Mouse (Mus musculus): ENCODE measurements around the gene Pip5k1a. TPM values are rescaled to one million over a fixed set of nuclear protein-coding genes. Genes with fewer than 3 reads are reported as not detected.
A peak's percentile ranks its signal among the peaks of the same experiment; 100 is the strongest.

Pip5k1a gene
- polyA plus RNA-seq (2014; fragmentation: Nextera tagmentation; extraction: Ambion mirVana) = 10.9 and 12.8 TPM in 2 replicates

- peak within 1 kb of the TSS; percentile 86 for H3K4me2 ChIP-seq
- H3K36me3 ChIP-seq (ENCODE audit: control insufficient read depth, insufficient read depth, low read length) = 0 out of 2 replicates have a peak, but pooled peaks cover 3% of the 10 kb centered on the region
- WGBS = under 1% methylated on average over 51 of the region's 51 CpGs
- no peaks in the 10 kb centered on the region for H3K9me3 ChIP-seq (ENCODE audit: control insufficient read depth, low read length)
- DNase-seq (ENCODE audit: low spot score) (peak; percentile 96), ATAC-seq (replicated peaks; ENCODE audit: low FRiP score) (peak; percentile 81)
- no peaks in the 10 kb centered on the region for H3K27me3 ChIP-seq (replicated peaks; ENCODE audit: control insufficient read depth, insufficient read depth, low read length)
- H3K4me1 ChIP-seq (replicated peaks; ENCODE audit: control insufficient read depth, insufficient read depth, low read length) = peaks cover 11% of the 10 kb centered on the region
- H3K4me3 ChIP-seq (ENCODE audit: low read depth, low read length) = peak within 1 kb of the TSS; percentile 88
- H3K27ac ChIP-seq (ENCODE audit: low read depth, low read length) = peak within 1 kb of the TSS; percentile 79
- H3K9ac ChIP-seq (ENCODE audit: low read depth, low read length) = peak within 1 kb of the TSS; percentile 97
Observed at GRCm38 (mm10) chr3:95106338-95107117, at the start of gene Pip5k1a. Pip5k1a (minus strand) TSS chr3:95106930.

- Histone ChIP-seq H3K27ac (ENCODE audit: low read depth, low read length) (no peak overlapping the region), H3K4me2 (no peak overlapping the region), H3K4me1 (replicated peaks; ENCODE audit: control insufficient read depth, insufficient read depth, low read length) (no peaks in the 10 kb centered on the region), H3K27me3 (replicated peaks; ENCODE audit: control insufficient read depth, insufficient read depth, low read length) (no peaks in the 10 kb centered on the region), H3K9ac (ENCODE audit: low read depth, low read length) (no peak overlapping the region), H3K9me3 (ENCODE audit: control insufficient read depth, low read length) (no peaks in the 10 kb centered on the region), H3K36me3 (ENCODE audit: control insufficient read depth, insufficient read depth, low read length) (no peaks in the 10 kb centered on the region), H3K4me3 (ENCODE audit: low read depth, low read length) (no peak overlapping the region)
- DNase-seq (ENCODE audit: low spot score) = peak; percentile 43
- 42% methylated on average over 4 of the region's 4 CpGs for WGBS
- ATAC-seq (replicated peaks; ENCODE audit: low FRiP score) = no peak
Observed at GRCm38 (mm10) chr3:95153874-95154273, 47.1 kb upstream of the Pip5k1a start.

GRCm38 (mm10) chr3:95147924-95148323, 41.2 kb upstream of the Pip5k1a start:
- ATAC-seq (replicated peaks; ENCODE audit: low FRiP score) (no peak), DNase-seq (ENCODE audit: low spot score) (no peak)
- H3K9ac ChIP-seq (ENCODE audit: low read depth, low read length) = no peak overlapping the region
- no peak overlapping the region for H3K27ac ChIP-seq (ENCODE audit: low read depth, low read length)
- WGBS = 74% methylated on average over 3 of the region's 3 CpGs
- H3K4me3 ChIP-seq (ENCODE audit: low read depth, low read length) = no peak overlapping the region
- H3K4me2 ChIP-seq = no peak overlapping the region
- no peaks in the 10 kb centered on the region for H3K4me1 ChIP-seq (replicated peaks; ENCODE audit: control insufficient read depth, insufficient read depth, low read length)
- no peaks in the 10 kb centered on the region for H3K27me3 ChIP-seq (replicated peaks; ENCODE audit: control insufficient read depth, insufficient read depth, low read length)
- H3K36me3 ChIP-seq (ENCODE audit: control insufficient read depth, insufficient read depth, low read length) = no peaks in the 10 kb centered on the region
- no peaks in the 10 kb centered on the region for H3K9me3 ChIP-seq (ENCODE audit: control insufficient read depth, low read length)

- 11% methylated on average over 5 of the region's 5 CpGs for WGBS
- DNase-seq (ENCODE audit: low spot score) = peak; percentile 81
- no peak overlapping the region for H3K27ac ChIP-seq (ENCODE audit: low read depth, low read length)
- no peaks in the 10 kb centered on the region for H3K27me3 ChIP-seq (replicated peaks; ENCODE audit: control insufficient read depth, insufficient read depth, low read length)
- no peak overlapping the region; the same call in 1 of the 2 replicates for H3K4me3 ChIP-seq (ENCODE audit: low read depth, low read length)
- no peak overlapping the region for H3K9ac ChIP-seq (ENCODE audit: low read depth, low read length)
- peaks cover 7% of the 10 kb centered on the region for H3K4me1 ChIP-seq (replicated peaks; ENCODE audit: control insufficient read depth, insufficient read depth, low read length)
- no peaks in the 10 kb centered on the region for H3K9me3 ChIP-seq (ENCODE audit: control insufficient read depth, low read length)
- ATAC-seq (replicated peaks; ENCODE audit: low FRiP score) = peak; percentile 81
- H3K36me3 ChIP-seq (ENCODE audit: control insufficient read depth, insufficient read depth, low read length) = no peaks in the 10 kb centered on the region
- H3K4me2 ChIP-seq = peak overlapping the region; percentile 6
Observed at GRCm38 (mm10) chr3:95142617-95143011, 35.9 kb upstream of the Pip5k1a start.

GRCm38 (mm10) chr3:95141952-95142616, 35.4 kb upstream of the Pip5k1a start, which contains the start of gene Tnfaip8l2:
Tnfaip8l2 (minus strand) TSS chr3:95142360.
- Histone ChIP-seq H3K4me2 (peak within 1 kb of the TSS; percentile 6), H3K36me3 (ENCODE audit: control insufficient read depth, insufficient read depth, low read length) (no peaks in the 10 kb centered on the region), H3K4me3 (ENCODE audit: low read depth, low read length) (no peak within 1 kb of the TSS; the same call in 1 of the 2 replicates), H3K4me1 (replicated peaks; ENCODE audit: control insufficient read depth, insufficient read depth, low read length) (peaks cover 7% of the 10 kb centered on the region), H3K27ac (ENCODE audit: low read depth, low read length) (0 out of 2 replicates have a peak within 1 kb of the TSS, but pooled peaks have one; percentile 11), H3K9ac (ENCODE audit: low read depth, low read length) (no peak within 1 kb of the TSS; the same call in 1 of the 2 replicates), H3K27me3 (replicated peaks; ENCODE audit: control insufficient read depth, insufficient read depth, low read length) (no peaks in the 10 kb centered on the region), H3K9me3 (ENCODE audit: control insufficient read depth, low read length) (no peaks in the 10 kb centered on the region)
- ATAC-seq (replicated peaks; ENCODE audit: low FRiP score) (peak; percentile 75), DNase-seq (ENCODE audit: low spot score) (no peak)
- 64% methylated on average over 10 of the region's 10 CpGs for WGBS

- Histone ChIP-seq H3K27me3 (replicated peaks; ENCODE audit: control insufficient read depth, insufficient read depth, low read length) (no peaks in the 10 kb centered on the region), H3K9ac (ENCODE audit: low read depth, low read length) (no peak overlapping the region; the same call in 1 of the 2 replicates), H3K27ac (ENCODE audit: low read depth, low read length) (no peak overlapping the region), H3K36me3 (ENCODE audit: control insufficient read depth, insufficient read depth, low read length) (no peaks in the 10 kb centered on the region), H3K9me3 (ENCODE audit: control insufficient read depth, low read length) (no peaks in the 10 kb centered on the region), H3K4me1 (replicated peaks; ENCODE audit: control insufficient read depth, insufficient read depth, low read length) (peaks cover 7% of the 10 kb centered on the region), H3K4me3 (ENCODE audit: low read depth, low read length) (no peak overlapping the region), H3K4me2 (peak overlapping the region; percentile 6)
- DNase-seq (ENCODE audit: low spot score) (no peak), ATAC-seq (replicated peaks; ENCODE audit: low FRiP score) (no peak; the same call in 1 of the 2 replicates)
- WGBS = 61% methylated on average over 9 of the region's 9 CpGs
Observed at GRCm38 (mm10) chr3:95141474-95141873, 34.7 kb upstream of the Pip5k1a start.

- Histone ChIP-seq H3K4me1 (replicated peaks; ENCODE audit: control insufficient read depth, insufficient read depth, low read length) (peaks cover 11% of the 10 kb centered on the region), H3K27me3 (replicated peaks; ENCODE audit: control insufficient read depth, insufficient read depth, low read length) (no peaks in the 10 kb centered on the region), H3K36me3 (ENCODE audit: control insufficient read depth, insufficient read depth, low read length) (no peaks in the 10 kb centered on the region), H3K9me3 (ENCODE audit: control insufficient read depth, low read length) (no peaks in the 10 kb centered on the region), H3K4me2 (peak overlapping the region; percentile 6; the same call in 1 of the 2 replicates), H3K9ac (ENCODE audit: low read depth, low read length) (no peak overlapping the region), H3K4me3 (ENCODE audit: low read depth, low read length) (no peak overlapping the region), H3K27ac (ENCODE audit: low read depth, low read length) (no peak overlapping the region)
- WGBS = 89% methylated on average over 6 of the region's 6 CpGs
- ATAC-seq (replicated peaks; ENCODE audit: low FRiP score) (no peak), DNase-seq (ENCODE audit: low spot score) (no peak)
Observed at GRCm38 (mm10) chr3:95140795-95141194, 34.1 kb upstream of the Pip5k1a start.

- Histone ChIP-seq H3K4me2 (peak overlapping the region; percentile 9; the same call in 1 of the 2 replicates), H3K4me1 (replicated peaks; ENCODE audit: control insufficient read depth, insufficient read depth, low read length) (peaks cover 16% of the 10 kb centered on the region), H3K9me3 (ENCODE audit: control insufficient read depth, low read length) (no peaks in the 10 kb centered on the region), H3K36me3 (ENCODE audit: control insufficient read depth, insufficient read depth, low read length) (no peaks in the 10 kb centered on the region), H3K27me3 (replicated peaks; ENCODE audit: control insufficient read depth, insufficient read depth, low read length) (no peaks in the 10 kb centered on the region), H3K9ac (ENCODE audit: low read depth, low read length) (no peak overlapping the region), H3K27ac (ENCODE audit: low read depth, low read length) (no peak overlapping the region), H3K4me3 (ENCODE audit: low read depth, low read length) (no peak overlapping the region)
- 53% methylated on average over 18 of the region's 18 CpGs for WGBS
- no peak for ATAC-seq (replicated peaks; ENCODE audit: low FRiP score)
- no peak for DNase-seq (ENCODE audit: low spot score)
Observed at GRCm38 (mm10) chr3:95140289-95140595, 33.5 kb upstream of the Pip5k1a start.

All from liver, embryonic 11.5 days (tissue).